Mouse (Mus musculus) erythroblast, embryonic 14.5 days (primary cell): Measurements from ENCODE around the gene Espl1.

Experiments used
- GATA1 ChIP-seq: IDR thresholded peaks from 2 replicates; pipeline ENCODE4 v1.6.1; 2012; ENCODE audit warnings: low read length, inconsistent platforms, mixed read lengths
- TAL1 ChIP-seq: IDR thresholded peaks from 3 replicates; pipeline ENCODE4 v1.6.1; 2012; ENCODE audit warnings: low read length, inconsistent platforms, mixed read lengths

DNA sequence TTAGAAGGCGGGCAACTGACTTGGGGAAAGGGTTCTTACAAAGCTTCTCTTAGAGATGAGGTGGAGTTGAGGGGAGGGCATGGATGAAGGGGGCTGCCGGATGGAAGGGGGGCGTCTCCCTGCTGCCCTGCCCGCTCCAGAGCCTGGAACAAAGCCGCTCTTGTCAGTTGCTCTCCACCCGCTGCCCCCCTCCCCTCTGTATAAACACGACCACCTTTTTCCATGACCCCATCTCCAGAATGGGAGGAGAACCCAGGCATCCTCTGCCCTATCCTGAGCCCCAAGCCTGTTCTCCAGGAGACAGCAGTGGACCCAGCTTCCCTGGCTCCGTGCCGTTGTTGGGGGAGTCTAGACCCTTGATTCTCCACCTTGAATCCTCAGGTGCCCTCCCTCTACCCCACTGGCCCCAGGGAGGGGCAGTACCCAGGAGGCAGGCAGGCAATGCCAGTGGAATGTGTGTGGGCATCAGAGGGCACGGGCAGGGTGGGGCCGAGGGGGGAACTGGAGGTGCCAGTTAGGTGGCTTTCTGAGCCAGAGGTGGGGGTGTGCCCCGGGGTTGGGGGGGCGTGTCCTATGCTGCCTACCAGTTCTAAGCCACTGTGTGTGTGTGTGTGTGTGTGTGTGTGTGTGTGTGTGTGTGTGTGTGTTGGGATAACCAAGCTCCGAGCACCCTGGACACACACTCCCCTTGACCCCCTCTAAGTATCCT, 40.4 kb upstream of the Espl1 start:
- TF ChIP-seq GATA1 (no peak), TAL1 (no peak)
